Mouse (Mus musculus) brain, embryonic 18.5 days (tissue): ENCODE results near the gene Rpl18.

Experiments
- DNase-seq: peaks from one replicate; pipeline ENCODE4 v3.0.0-alpha.2; 2012; ENCODE audit warnings: low read depth, low spot score

Gene Rpl18

GRCm38 (mm10) chr7:45715090-45715708, at the start of gene Rpl18:
Gene Rpl18 (plus strand): TSS chr7:45715457.
- DNase-seq = peak; percentile 95

DNA sequence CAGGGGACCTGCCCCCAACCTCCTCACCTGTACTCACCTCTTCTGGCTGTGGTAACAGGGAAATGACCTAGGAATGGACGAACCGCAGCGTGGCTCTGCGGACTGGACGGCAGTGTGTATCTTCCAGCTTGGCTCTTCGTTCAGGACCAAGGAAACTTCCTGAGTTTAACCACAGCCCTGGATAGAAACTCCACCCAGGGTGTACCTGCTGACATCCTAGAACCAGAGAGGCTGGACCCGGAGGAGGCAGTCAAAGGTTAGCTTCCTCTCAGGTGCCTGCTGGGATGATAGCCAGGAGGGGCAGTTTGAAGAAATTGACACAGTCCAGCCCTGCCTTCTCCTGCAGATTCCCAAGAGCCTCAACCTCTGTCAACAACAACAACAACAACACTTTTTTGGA, 49.1 kb upstream of the Rpl18 start, which contains the start of gene Fut2:
TSS of gene Fut2 (minus strand) at position 234 of the 400 bp plus-strand sequence.
- no peak for DNase-seq

DNA sequence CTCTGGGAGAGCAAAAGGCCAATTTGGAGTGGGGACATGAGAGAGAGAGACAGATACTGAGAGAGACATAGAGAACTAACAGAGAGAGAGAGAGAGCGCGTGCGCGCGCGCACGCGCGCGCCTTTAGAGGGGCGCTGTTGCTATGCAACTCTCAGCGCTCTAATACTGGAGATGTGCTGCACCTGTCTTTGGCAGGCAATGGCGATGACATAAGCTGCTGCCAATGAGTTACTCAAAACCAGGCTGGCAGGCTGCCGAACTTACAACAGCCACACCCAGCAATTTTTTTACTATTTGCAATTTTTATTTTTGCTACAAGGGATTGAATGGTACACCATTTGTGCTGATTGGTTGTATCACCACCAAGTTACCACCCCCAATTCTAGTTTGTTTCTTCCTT, 47.5 kb upstream of the Rpl18 start:
- DNase-seq = no peak

DNA sequence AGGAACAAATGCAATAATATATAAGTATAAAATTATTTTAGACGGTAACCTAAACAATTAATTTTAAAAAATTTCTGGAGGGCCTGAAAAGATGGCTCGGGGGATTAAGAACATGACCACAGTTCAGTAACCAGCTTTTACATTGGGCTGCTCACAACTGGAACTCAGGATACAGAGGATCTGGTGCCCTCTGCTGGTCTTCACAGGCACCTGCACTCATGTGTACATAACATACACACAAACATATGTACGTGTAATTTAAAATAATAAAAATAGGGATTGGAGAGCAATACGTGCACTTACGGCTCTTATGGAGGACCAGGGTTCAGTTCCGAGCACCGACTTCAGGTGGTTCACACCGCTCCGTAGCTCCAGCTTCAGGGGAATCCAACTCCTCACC, 46.3 kb upstream of the Rpl18 start:
- no peak for DNase-seq

- no peak for DNase-seq
Observed at GRCm38 (mm10) chr7:45677627-45678295, 37.5 kb upstream of the Rpl18 start.

DNA sequence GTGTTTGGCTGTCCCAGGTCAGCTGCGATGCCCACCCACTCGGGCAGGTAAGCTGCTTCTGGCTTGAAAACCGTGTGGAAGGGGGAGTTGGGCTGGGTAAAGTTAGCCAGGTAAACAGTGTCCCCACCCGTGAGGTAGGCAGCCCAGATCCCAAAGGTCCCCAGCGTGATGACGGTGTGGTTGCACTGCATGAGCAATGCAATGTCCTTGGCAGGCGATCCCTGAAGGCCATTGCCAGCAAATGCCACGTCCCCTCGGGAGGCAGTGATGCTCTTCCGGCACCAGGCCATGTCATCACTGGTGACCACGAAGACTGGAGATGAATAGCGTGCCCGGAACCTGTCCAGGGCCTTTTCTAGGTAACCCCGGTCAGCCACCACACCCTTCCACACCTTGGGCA, 36.7 kb upstream of the Rpl18 start:
- no peak for DNase-seq

GRCm38 (mm10) chr7:45679966-45680621, 35.2 kb upstream of the Rpl18 start:
- DNase-seq = no peak

DNA sequence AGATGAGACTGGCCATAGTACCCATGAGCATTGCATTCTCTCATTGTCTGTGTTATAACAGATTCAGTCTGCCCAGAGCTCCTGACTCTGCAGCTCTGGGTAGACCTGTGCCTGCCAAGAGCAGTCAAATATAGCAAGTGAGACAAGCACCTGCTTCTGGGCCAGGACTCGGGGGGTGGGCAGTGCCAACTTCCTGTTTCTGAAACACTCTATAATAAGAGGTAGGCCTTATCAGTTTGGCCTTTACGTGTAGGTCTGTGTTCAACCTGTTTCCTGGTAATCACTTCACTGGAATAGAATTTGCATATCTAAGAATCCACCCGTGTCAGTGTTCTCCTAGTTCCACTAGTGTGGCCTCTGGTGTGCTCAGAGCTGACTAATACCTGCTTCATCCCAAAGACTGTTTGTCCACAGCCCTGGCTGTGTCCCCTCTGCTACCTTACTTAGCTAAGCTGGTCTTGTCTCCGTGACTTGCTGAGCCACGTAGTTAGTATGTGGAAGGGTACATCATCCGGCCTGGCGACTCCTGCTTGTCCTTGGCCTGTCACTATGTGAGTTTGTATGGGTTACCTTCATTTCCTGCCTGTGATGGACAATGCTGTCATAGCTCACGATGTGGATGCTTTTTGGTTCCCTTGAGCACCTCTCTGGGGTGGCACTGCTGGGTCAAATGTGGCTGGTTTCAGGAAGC, 34.1 kb upstream of the Rpl18 start:
- DNase-seq = no peak

DNA sequence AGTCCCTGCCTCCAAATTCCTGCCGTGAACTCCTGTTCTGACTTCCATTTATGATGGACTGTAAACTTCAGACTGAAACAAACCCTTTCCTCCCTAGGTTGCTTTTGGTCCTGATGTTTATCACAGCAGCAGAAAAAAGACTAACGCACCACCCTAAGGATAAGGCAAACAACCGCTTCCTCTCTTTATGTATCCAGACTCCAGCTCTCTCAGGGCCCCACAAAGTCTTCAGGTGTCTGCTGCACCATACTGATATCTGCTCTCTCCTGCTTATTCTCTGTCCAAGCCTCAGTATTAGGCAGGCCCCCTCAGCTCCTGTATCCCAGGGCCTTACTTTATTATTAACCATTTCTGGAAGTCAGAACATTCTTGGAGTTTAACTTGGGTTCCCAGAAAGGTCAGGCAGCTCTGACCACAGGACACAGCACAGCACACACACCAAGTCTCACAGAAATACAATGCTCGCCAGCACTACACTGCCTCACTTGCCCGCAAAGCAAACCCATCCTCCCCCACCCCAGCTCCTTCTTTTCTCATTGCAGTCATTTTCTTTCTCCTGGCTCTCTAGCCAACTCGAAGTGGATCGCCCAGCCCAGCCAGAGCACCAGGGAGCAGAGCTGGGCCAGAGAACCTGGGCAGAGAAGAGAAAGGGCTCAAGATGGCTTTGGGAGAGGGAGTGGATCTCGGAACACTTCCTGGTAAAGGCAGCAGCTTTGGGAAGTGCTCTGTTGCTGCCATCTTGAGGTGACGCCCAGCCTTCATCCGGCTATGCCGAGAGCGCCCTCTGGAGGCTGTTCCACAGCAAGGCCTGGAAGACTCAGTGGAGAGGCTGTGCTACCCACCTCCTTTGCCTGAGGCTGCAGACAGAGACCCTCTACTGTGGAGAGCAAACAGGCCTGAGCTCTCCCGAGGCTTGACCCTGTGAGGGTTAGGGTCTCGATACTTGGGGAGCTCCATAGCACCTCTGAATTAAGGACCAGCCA, 32.8 kb upstream of the Rpl18 start:
- no peak for DNase-seq

DNA sequence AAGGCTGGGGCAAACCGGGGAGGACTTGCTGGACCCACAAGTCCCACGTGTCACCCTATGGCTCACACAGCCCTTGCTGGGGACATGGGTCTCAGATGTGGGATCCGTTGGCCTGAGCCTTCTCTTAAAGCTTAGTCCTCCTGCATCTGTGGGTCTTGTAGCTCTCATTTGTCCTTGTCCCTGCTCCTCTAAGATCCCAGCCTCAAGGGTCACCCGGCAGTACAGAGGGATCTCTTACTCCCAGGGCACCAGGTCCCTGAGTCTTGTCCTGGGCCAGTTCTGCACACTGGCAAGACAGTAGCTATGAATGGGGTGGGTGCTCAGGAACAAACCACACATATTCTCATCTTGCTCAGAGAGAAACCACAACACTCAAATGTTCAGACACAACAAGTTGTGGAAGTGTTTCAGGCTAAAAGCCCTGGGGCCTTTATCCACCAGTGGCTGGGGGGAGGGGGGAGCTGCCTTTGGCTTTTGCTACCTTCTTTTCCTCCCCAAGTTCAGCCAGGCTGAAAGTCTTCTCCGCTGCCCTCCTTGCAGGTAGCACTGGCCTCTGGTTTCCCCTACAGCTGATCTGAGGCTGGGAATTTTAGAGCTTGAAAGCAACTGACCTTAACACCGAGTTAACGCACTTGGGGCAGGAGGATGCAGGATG, 31.7 kb upstream of the Rpl18 start, which contains the start of gene Ntn5:
TSS of gene Ntn5 (plus strand) at position 627 of the 655 bp plus-strand sequence.
- DNase-seq = no peak

DNA sequence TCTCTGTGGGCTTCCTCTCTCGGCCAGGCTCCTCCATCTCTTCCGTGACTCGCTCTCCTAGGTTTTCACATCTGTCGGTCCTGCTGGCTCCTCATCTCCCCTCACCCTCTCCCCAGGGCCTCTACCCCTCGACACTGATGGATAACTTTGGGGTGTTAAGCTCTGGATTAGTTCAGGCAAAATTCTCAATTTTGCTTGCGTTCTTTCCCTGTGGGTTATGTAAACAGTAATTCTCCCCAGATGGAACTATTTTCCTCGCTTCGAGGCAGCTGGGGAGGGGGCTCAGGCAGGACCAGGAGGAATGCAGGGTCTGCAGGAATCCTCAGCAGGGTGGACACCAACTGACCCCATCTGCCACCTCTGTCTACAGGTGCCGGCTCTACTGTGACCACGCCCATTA, 29.4 kb upstream of the Rpl18 start:
- DNase-seq = no peak

- no peak for DNase-seq
Observed at GRCm38 (mm10) chr7:45686841-45687240, 28.4 kb upstream of the Rpl18 start.

DNA sequence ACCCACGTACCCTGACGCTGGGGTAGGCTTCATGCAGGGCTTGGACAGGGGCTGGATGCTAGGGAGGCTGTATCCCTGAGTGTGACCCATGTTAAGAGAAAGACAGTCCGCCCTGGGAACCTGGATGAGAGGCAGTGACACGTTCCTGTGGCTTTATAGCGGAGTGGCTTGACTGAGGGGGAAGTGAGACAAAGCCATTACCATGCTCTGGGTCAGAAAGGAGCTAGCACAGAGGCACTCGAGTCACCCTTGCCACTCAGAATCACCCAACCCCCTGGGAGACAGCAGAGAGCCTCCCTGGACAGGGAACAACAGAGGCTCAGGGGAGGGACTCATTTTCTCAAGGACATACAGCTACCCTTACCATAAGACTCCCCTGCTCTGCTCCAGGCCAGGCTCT, 26.2 kb upstream of the Rpl18 start:
- no peak for DNase-seq

DNA sequence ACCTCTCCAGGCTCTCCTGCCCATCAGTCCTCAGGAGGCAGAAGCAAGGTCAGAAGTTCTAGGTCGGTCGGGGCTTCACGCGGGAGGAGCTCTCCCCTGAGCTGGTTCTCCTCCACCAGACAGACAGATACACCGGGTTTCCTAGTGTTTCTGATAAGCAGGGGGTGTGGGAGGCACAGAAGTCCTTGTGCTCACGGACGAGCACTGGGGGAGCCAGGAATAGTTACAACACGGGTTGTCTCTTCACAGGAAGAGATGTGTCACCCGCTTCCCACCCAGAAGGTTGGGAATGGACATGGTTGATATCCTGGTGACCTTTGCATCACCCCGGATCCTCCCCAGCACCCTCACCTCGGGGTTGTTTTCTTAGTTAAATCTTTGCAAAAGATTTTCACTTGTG, 25.5 kb upstream of the Rpl18 start:
- DNase-seq = no peak

GRCm38 (mm10) chr7:45692364-45692763, 22.9 kb upstream of the Rpl18 start:
- DNase-seq = no peak

DNA sequence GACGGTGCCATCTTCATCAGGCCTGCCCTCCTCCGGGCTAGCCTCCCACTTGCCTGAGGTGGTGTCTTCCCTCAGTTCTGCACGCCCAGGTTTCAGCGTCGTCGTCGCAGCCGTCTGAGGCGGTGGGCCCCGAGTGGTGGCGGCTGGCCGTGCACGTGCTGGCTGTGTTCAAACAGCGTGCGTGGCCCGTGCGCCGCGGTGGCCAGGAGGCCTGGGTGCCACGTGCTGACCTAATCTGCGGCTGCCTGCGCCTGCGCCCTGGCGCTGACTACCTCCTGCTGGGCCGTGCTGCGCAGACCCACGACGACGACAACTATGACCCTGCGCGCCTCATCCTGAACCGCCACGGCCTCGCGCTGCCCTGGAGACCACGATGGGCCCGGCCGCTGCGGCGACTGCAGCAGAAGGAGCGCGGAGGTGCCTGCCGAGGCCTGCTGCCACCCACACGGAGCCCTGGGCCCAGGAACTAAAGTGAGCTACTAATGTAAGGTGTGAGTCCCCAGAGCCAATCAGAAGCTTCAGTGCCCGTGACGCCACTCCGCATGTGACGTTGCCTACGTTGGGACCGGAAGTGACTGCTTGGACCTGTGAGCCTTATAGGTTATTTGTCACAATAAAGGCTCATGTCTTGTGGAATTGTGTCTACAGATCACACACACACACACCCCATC, 21.2 kb upstream of the Rpl18 start, which contains the start of gene Sec1:
TSS of gene Sec1 (minus strand) at position 482 of the 671 bp plus-strand sequence.
- no peak for DNase-seq

DNA sequence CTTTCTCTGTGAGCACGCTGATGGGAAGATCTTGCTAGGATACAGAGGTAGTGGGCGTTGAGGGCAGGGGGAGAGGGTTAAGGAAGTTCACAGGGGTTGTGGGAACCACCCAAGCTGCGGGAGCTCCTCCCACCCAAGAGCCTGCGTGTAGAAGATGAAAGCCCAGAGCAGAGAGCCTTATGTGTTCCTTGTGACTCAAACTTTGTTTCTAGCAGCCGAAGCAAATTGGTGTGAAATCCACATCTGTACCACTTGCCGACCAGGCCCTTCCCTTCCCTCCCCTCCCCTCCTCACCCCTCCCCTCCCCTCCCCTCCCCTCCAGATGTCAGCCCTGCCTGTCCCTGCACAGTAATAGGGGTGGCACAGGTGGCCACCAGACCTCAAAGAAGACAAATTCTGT, 20.2 kb upstream of the Rpl18 start:
- DNase-seq = no peak

DNA sequence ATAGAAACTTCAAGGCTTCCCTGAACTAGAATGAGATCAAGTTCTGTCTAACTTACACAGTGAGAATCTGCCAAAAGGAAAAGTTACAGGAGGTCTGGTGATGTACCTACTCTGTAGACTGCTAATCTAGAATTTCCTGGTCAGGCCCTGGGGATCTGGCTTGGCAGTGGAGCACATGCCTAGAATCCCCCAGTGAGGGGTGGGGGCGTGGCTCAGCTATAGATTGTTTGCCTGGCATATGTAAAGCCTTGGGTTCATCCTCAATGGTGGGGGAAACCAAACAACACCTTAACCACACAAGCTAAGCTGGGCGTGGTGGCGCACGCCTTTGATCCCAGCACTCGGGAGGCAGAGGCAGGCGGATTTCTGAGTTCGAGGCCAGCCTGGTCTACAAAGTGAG, 17.4 kb upstream of the Rpl18 start:
- DNase-seq = no peak

- no peak for DNase-seq
Observed at GRCm38 (mm10) chr7:45699523-45700141, 15.6 kb upstream of the Rpl18 start, which contains the start of gene Car11. Gene Car11 (plus strand): TSS chr7:45699843.
